Mouse (Mus musculus) bone marrow, adult 2 months (tissue): Measurements from ENCODE around the gene Pskh1.

Experiments
- CTCF ChIP-seq: fragments of 200-500 bp; IDR thresholded peaks from 2 replicates; pipeline ENCODE4 v1.5.1; 2011; ENCODE audit warnings: low read length, control low read depth; ENCODE audit not compliant: control insufficient read depth, insufficient read depth
- POLR2A ChIP-seq: fragments of 200-500 bp; IDR thresholded peaks from 2 replicates; pipeline ENCODE4 v1.6.1; 2011; ENCODE audit warnings: low read depth, mild to moderate bottlenecking, control low read depth, low read length, borderline replicate concordance; ENCODE audit not compliant: control insufficient read depth

- no peak for TF ChIP-seq CTCF
- no peak for TF ChIP-seq POLR2A
Measured at GRCm38 (mm10) chr8:105856168-105856835, 43.9 kb upstream of the Pskh1 start.
